Mouse (Mus musculus) heart, embryonic 15.5 days (tissue): Measurements from ENCODE around the gene Tardbp. TPM values are rescaled to one million over a fixed set of nuclear protein-coding genes. Genes with fewer than 3 reads are reported as not detected.

Experiments
- ATAC-seq: fragments of 200-750 bp; cut with Nextera tagmentation; replicated peaks from 2 replicates; pipeline ENCODE4 v1.8.0; 2017; ENCODE audit warnings: low read depth, moderate TSS enrichment; ENCODE audit not compliant: insufficient number of reproducible peaks, insufficient read depth, low FRiP score
- H3K27ac ChIP-seq: fragments of 300-500 bp; sonication (generic); 2 replicates; pipeline ENCODE4 v1.5.1; 2015; ENCODE audit warnings: mild to moderate bottlenecking, inconsistent platforms
- H3K27me3 ChIP-seq: fragments of 300-500 bp; sonication (generic); 2 replicates; pipeline ENCODE4 v1.6.1; 2015; ENCODE audit warnings: inconsistent platforms
- H3K36me3 ChIP-seq: fragments of 300-500 bp; sonication (generic); 2 replicates; pipeline ENCODE4 v1.6.1; 2015; ENCODE audit warnings: mild to moderate bottlenecking, inconsistent platforms
- H3K4me1 ChIP-seq: fragments of 300-500 bp; sonication (generic); replicated peaks from 2 replicates; pipeline ENCODE4 v1.6.1; 2015; ENCODE audit warnings: inconsistent platforms
- H3K4me2 ChIP-seq: fragments of 300-500 bp; sonication (generic); 2 replicates; pipeline ENCODE4 v1.6.1; 2015; ENCODE audit warnings: inconsistent platforms, mild to moderate bottlenecking, moderate library complexity
- H3K4me3 ChIP-seq: fragments of 300-500 bp; sonication (generic); 2 replicates; pipeline ENCODE4 v1.5.1; 2015; ENCODE audit warnings: mild to moderate bottlenecking, inconsistent platforms
- H3K9ac ChIP-seq: fragments of 300-500 bp; sonication (generic); 2 replicates; pipeline ENCODE4 v1.6.1; 2015; ENCODE audit warnings: mild to moderate bottlenecking, inconsistent platforms
- H3K9me3 ChIP-seq: fragments of 300-500 bp; sonication (generic); replicated peaks from 2 replicates; pipeline ENCODE4 v1.6.1; 2016; ENCODE audit warnings: inconsistent platforms
- WGBS: fragments of 180-500 bp; shearing (Covaris S2); methylation state at CpG from one replicate; pipeline ENCODE4 v1.1.7; 2015; ENCODE audit warnings: mixed read lengths; 5-methylcytosine and 5-hydroxymethylcytosine counted together
- polyA plus RNA-seq: library from polyadenylated mRNA; unstranded; fragments of >200 nt; fragmentation: Nextera tagmentation; extraction: Ambion mirVana; gene quantifications from 2 replicates; pipeline ENCODE4 v1.2.1, GENCODE M21; 2015

Gene Tardbp
- polyA plus RNA-seq, 1 experiment from 2014 or later = 153 TPM

GRCm38 (mm10) chr4:148580765-148581164 is 46.1 kb downstream of the Tardbp start:
- H3K36me3 ChIP-seq = peaks cover 63% of the 10 kb centered on the region
- WGBS = 78% methylated on average over 9 of the region's 9 CpGs
- no peaks in the 10 kb centered on the region for H3K27me3 ChIP-seq
- H3K27ac ChIP-seq = no peak overlapping the region
- ATAC-seq = peak; percentile 47; the same call in 1 of the 2 replicates
- no peak overlapping the region for H3K4me3 ChIP-seq
- H3K4me2 ChIP-seq = no peak overlapping the region
- H3K9me3 ChIP-seq = no peaks in the 10 kb centered on the region
- H3K9ac ChIP-seq = no peak overlapping the region
- H3K4me1 ChIP-seq = peaks cover 4% of the 10 kb centered on the region

GRCm38 (mm10) chr4:148573222-148573621 is 53.6 kb downstream of the Tardbp start:
- Histone ChIP-seq H3K27ac (no peak overlapping the region), H3K36me3 (peaks cover 93% of the 10 kb centered on the region), H3K4me3 (no peak overlapping the region), H3K9ac (no peak overlapping the region), H3K4me2 (no peak overlapping the region), H3K27me3 (no peaks in the 10 kb centered on the region), H3K4me1 (no peaks in the 10 kb centered on the region), H3K9me3 (no peaks in the 10 kb centered on the region)
- no peak for ATAC-seq
- 76% methylated on average over 7 of the region's 7 CpGs for WGBS

- no peak for ATAC-seq
- no peak overlapping the region for H3K4me2 ChIP-seq
- H3K9me3 ChIP-seq = no peaks in the 10 kb centered on the region
- H3K4me3 ChIP-seq = no peak overlapping the region
- no peaks in the 10 kb centered on the region for H3K4me1 ChIP-seq
- H3K36me3 ChIP-seq = peaks cover 97% of the 10 kb centered on the region
- WGBS = 94% methylated on average over 9 of the region's 9 CpGs
- H3K27ac ChIP-seq = no peak overlapping the region
- H3K9ac ChIP-seq = no peak overlapping the region
- H3K27me3 ChIP-seq = no peaks in the 10 kb centered on the region
Observed at GRCm38 (mm10) chr4:148570693-148571295, 56.0 kb downstream of the Tardbp start.

GRCm38 (mm10) chr4:148570138-148570537 is 56.7 kb downstream of the Tardbp start:
- H3K4me2 ChIP-seq = no peak overlapping the region
- peaks cover 97% of the 10 kb centered on the region for H3K36me3 ChIP-seq
- WGBS = 88% methylated on average over 10 of the region's 10 CpGs
- H3K27me3 ChIP-seq = no peaks in the 10 kb centered on the region
- no peaks in the 10 kb centered on the region for H3K9me3 ChIP-seq
- no peak overlapping the region for H3K27ac ChIP-seq
- H3K9ac ChIP-seq = no peak overlapping the region
- H3K4me1 ChIP-seq = no peaks in the 10 kb centered on the region
- no peak for ATAC-seq
- no peak overlapping the region for H3K4me3 ChIP-seq

- H3K27me3 ChIP-seq = no peaks in the 10 kb centered on the region
- no peak overlapping the region for H3K4me3 ChIP-seq
- no peak for ATAC-seq
- peaks cover 7% of the 10 kb centered on the region; the same call in 1 of the 2 replicates for H3K4me1 ChIP-seq
- H3K4me2 ChIP-seq = no peak overlapping the region
- H3K27ac ChIP-seq = no peak overlapping the region
- H3K9ac ChIP-seq = no peak overlapping the region
- peaks cover 85% of the 10 kb centered on the region for H3K36me3 ChIP-seq
- 91% methylated on average over 12 of the region's 12 CpGs for WGBS
- no peaks in the 10 kb centered on the region for H3K9me3 ChIP-seq
Observed at GRCm38 (mm10) chr4:148563595-148563994, 63.2 kb downstream of the Tardbp start.

- no peak overlapping the region for H3K9ac ChIP-seq
- no peaks in the 10 kb centered on the region for H3K9me3 ChIP-seq
- WGBS = 91% methylated on average over 17 of the region's 17 CpGs
- no peak overlapping the region for H3K27ac ChIP-seq
- no peak overlapping the region for H3K4me3 ChIP-seq
- H3K27me3 ChIP-seq = no peaks in the 10 kb centered on the region
- peaks cover 7% of the 10 kb centered on the region; the same call in 1 of the 2 replicates for H3K4me1 ChIP-seq
- no peak for ATAC-seq
- no peak overlapping the region for H3K4me2 ChIP-seq
- H3K36me3 ChIP-seq = peaks cover 76% of the 10 kb centered on the region
Observed at GRCm38 (mm10) chr4:148562676-148563075, 64.1 kb downstream of the Tardbp start.

Other genes with a start within 250 kb of the Tardbp start
- gene Ubiad1, start 182.2 kb downstream of the Tardbp start, polyA plus RNA-seq = 19.5 and 22.8 TPM in 2 replicates
- 12.7 and 13.8 TPM in 2 replicates for gene Mtor, start 178.4 kb downstream of the Tardbp start, polyA plus RNA-seq
- gene Angptl7, start 126.6 kb downstream of the Tardbp start, polyA plus RNA-seq = 14.4 and 16.5 TPM in 2 replicates
- gene Exosc10, start 68.6 kb downstream of the Tardbp start, polyA plus RNA-seq = 56.4 and 71.5 TPM in 2 replicates
- gene Srm, start 35.5 kb downstream of the Tardbp start, polyA plus RNA-seq = 76.8 and 113 TPM in 2 replicates
- 0.39 TPM in 1 of 2 replicates, not detected in the other for gene Masp2, start 24.5 kb downstream of the Tardbp start, polyA plus RNA-seq
- 0.16 and 0.38 TPM in 2 replicates for gene Gm572, start 16.3 kb upstream of the Tardbp start, polyA plus RNA-seq
- 20.7 and 22.6 TPM in 2 replicates for gene Casz1, start 177.4 kb upstream of the Tardbp start, polyA plus RNA-seq